Mouse (Mus musculus) cerebellum, adult 18-20 months (tissue): ENCODE results near the gene Lmna.
A peak's percentile ranks its signal among the peaks of the same experiment; 100 is the strongest.

ENCODE experiments used
- DNase-seq, 2 experiments: peaks; one replicate each; pipeline ENCODE4 v3.0.0; 2021

The Lmna gene

GRCm38 (mm10) chr3:88500087-88500486 is 9.7 kb downstream of the Lmna start:
- no peak for DNase-seq

- no peak for DNase-seq
Observed at GRCm38 (mm10) chr3:88499580-88499979, 10.2 kb downstream of the Lmna start.

- DNase-seq = no peak
Observed at GRCm38 (mm10) chr3:88495741-88496415, 13.9 kb downstream of the Lmna start.

- no peak for DNase-seq
Observed at GRCm38 (mm10) chr3:88494836-88495628, 14.7 kb downstream of the Lmna start.

GRCm38 (mm10) chr3:88493706-88494582 is 15.8 kb downstream of the Lmna start:
- no peak for DNase-seq

DNA sequence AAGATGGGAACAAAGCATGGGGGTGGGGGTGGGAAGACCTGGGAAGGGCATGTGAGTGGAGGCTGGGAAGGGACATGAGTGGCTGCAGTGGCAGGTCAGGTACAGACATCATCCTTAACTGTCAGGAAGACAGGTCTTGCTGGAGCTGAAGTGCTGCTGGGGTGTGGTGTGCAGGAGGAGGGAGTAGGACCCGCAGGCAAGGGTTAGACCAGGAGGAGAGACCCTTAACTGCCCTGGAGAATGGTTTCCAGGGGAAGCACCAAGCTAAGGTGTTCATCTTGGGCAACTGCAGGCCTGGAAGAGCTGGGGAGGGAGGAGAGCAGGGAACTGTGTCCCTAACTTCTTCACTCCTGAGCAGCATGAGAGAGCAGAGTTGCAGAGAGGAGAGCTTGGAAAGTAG is 22.4 kb downstream of the Lmna start:
- no peak for DNase-seq

DNA sequence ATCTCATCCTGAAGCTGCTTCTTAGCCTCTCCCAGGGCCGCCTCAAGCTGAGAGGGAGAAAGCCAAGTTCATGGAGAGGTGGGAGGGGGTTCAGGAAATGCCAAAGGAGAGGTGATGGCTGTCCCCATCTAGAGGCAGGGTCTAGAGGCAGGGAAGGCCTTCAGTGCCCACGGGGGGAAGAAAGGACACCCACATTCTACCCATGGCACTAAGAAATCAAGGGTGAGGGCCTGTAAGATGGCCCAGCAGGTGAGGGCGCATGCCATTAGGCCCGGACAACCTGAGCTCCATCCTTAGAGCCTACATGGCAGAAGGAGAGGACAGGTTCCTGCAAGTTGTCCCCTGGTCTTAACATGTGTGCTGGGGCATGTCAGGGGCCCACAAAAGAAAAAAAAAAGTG is 22.9 kb downstream of the Lmna start:
- DNase-seq = no peak

GRCm38 (mm10) chr3:88486043-88486442 is 23.7 kb downstream of the Lmna start:
- DNase-seq = no peak

GRCm38 (mm10) chr3:88484597-88485316 is 25.0 kb downstream of the Lmna start:
- peak in 1 of 2 experiments; percentile 5 for DNase-seq

- DNase-seq = peak; percentile 78 to 83
Observed at GRCm38 (mm10) chr3:88483621-88484020, 26.1 kb downstream of the Lmna start.

- DNase-seq = no peak
Observed at GRCm38 (mm10) chr3:88483141-88483540, 26.6 kb downstream of the Lmna start.

DNA sequence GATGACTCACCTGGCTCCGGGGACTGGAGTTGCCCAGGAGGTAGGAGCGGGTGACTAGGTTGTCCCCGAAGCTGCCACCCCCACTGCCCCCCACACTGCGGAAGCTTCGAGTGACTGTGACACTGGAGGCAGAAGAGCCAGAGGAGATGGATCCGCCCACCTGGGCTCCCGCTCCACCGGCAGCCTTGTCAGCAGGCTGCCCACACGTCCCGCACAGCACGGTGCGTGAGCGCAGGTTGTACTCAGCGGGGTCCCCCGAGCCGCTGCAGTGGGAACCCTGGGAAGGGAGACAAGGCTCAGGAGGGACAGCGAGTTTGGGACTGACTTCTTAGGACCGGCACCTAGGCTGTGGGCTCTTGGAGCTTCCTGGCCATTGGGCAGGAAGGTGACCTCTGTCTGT is 27.4 kb downstream of the Lmna start:
- no peak for DNase-seq

GRCm38 (mm10) chr3:88481372-88482040 is 28.2 kb downstream of the Lmna start:
- no peak for DNase-seq

- DNase-seq = no peak
Observed at GRCm38 (mm10) chr3:88480679-88481078, 29.1 kb downstream of the Lmna start.

DNA sequence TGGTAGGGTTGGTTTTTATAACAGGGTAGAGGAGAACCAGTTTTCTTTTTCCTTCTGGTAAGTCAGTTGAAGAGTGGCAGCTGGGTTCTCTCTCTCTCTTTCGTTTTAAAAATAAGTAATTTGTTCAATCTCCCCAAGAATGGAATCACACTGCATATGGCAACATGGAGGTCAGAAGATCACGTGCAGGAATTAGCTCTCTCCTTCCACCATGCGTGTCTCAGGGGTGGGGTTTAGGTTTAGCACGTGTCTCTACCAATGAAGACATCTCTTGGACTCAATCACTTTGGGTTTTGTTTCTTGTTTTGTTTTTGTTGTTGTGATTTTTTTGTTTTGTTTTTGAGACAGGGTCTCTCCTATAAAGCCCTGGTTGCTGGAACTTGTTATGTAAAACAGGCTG is 29.9 kb downstream of the Lmna start:
- no peak for DNase-seq

- no peak for DNase-seq
Observed at GRCm38 (mm10) chr3:88479163-88479562, 30.6 kb downstream of the Lmna start.

- peak; percentile 82 to 90 for DNase-seq
Observed at GRCm38 (mm10) chr3:88477735-88478134, 32.0 kb downstream of the Lmna start.

DNA sequence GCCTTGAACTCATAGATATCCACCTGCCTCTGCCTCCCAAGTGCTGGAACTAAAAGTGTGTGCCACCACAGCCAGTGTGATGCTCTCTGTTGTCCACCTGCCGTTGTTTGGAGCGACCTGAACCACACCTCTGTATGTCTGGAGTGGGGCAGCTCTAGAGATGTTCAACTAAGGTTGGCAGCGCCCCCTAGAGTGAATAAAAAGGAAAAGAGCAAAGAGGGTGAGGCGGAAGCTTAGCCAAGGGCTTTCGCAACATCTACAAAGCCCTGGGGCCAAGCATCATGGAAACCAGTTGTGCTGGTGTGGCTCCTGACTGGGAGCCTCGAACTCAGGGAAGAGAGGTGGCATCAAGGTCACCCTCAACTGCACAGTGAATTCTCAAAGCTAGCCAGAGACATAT is 33.4 kb downstream of the Lmna start:
- no peak for DNase-seq

DNA sequence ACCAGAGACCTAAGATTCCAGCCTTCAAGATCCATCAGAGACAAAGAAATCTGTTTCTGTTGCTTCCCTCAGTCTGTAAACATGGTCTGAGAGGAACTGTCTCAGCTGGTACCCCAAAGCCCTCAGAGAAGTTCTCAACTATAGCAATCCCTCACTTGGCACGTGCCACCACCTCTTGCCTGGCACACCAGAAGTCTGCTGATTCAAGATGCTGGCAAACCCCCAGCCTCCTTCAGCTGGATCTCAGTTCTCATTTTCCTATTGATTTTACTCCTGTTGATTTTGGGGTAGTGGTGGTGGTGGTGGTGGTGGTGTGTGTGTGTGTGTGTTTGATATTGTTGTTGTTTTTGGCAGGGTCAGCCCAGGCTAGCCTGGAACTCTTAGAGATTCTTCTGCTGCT is 36.2 kb downstream of the Lmna start:
- DNase-seq = no peak

GRCm38 (mm10) chr3:88473020-88473419 is 36.7 kb downstream of the Lmna start:
- DNase-seq = no peak

DNA sequence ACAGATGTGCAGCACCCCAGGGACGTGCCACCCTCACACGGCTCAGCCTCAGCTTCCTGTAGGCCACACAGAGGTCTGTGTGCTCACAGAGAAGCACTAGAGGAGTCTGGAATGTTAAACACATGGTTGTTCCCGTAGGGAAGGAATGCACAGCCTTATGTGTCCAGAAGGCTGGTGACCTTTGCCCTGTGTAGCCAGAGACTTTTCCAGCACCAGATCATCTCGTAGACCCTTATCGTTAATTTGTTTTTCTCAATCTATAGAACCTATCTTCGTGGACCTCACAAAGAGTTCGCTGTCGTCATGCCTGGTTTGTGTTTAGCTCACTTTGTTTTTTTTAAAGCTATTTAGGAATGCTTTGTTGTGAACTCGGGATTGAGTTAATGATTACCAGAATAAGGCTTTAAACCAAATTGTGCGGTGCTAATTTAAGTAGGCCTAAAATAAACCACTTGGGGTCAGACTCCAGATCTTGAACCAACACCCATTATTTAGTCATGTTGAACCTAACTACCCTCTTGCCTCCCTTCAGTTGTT is 38.7 kb downstream of the Lmna start:
- DNase-seq = no peak

DNA sequence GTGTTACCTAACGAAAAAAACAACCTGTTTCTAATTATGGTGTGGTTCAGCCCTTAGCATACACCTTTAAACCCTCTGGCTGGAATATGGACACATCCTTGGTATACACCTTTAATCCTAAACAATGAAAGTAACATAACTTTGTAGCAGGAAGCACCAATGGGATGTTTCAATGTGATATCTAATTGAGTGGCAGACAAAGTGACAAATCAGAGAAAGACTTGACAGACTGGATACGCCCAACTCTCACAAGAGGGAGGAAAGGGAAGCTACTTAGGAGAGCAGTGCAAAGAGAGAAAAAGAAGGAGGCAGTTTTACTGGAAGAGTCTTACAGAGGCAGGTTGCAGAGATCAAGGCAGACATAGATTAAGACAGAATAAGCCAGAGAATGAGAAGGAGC is 40.3 kb downstream of the Lmna start:
- DNase-seq = no peak
